Mouse (Mus musculus): ENCODE data around the gene Selenbp1. TPM values are rescaled to one million over a fixed set of nuclear protein-coding genes. Genes with fewer than 3 reads are reported as not detected.

Selenbp1 gene
- polyA plus RNA-seq, 1 experiment from 2014 or later = 12.4 TPM

DNA sequence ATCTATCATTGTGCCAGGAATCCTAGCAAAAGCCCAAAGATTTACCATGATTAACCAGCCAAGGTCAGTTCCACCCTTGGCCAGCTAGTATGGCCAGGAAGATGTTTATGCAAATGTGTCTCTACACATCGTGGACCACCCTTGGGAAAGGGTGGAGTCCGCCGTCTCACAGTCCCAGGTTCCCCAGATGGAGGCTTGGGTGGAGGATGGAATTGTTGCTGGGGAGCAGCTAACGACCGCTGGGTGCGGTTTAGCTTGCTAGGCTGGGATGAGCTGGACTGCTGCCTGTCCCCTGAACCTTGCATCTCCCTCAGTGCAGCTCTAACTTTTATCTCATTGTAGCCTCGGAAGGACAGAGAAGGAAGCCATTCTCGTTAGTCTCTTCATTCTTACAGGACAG lies 27.0 kb downstream of the Selenbp1 start:
- Histone ChIP-seq H3K27me3 (ENCODE audit: control insufficient read depth, insufficient read depth, low read depth, low read length) (no peaks in the 10 kb centered on the region), H3K4me2 (ENCODE audit: low read length) (no peak overlapping the region), H3K9ac (ENCODE audit: low read depth, low read length) (no peak overlapping the region), H3K4me1 (ENCODE audit: control insufficient read depth, insufficient read depth, low read length) (peaks cover 9% of the 10 kb centered on the region), H3K4me3 (ENCODE audit: low read depth, low read length) (no peak overlapping the region), H3K27ac (ENCODE audit: low read length) (no peak overlapping the region), H3K9me3 (replicated peaks; ENCODE audit: control insufficient read depth, low read length, poor library complexity, severe bottlenecking) (no peaks in the 10 kb centered on the region), H3K36me3 (ENCODE audit: control insufficient read depth, insufficient read depth, low read length) (peaks cover 19% of the 10 kb centered on the region)
- WGBS = 43% methylated on average over 8 of the region's 8 CpGs
- ATAC-seq = no peak

DNA sequence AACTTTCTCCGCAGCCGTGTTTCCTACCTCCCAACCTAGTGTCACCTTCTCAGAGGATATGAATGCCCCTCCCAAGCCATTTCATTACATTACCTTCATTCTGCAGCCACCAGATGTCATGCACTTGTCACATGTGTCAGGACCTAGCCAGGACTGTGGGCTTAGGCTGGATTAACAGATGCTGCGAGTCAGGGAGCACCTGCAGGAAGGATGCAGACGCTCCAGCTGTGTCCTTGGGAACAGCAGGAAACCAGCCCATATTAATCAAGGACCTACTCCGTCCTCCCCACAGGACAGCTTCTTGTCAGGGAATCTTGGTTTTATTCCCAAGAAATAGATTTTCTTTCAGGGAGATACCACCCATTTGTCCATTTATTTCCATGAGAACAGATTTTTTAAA lies 27.5 kb downstream of the Selenbp1 start:
- no peak overlapping the region for H3K4me3 ChIP-seq (ENCODE audit: low read depth, low read length)
- WGBS = 45% methylated on average over 5 of the region's 5 CpGs
- H3K9me3 ChIP-seq (replicated peaks; ENCODE audit: control insufficient read depth, low read length, poor library complexity, severe bottlenecking) = no peaks in the 10 kb centered on the region
- H3K4me2 ChIP-seq (ENCODE audit: low read length) = no peak overlapping the region
- peaks cover 4% of the 10 kb centered on the region; the same call in 1 of the 2 replicates for H3K4me1 ChIP-seq (ENCODE audit: control insufficient read depth, insufficient read depth, low read length)
- ATAC-seq = no peak
- no peak overlapping the region for H3K9ac ChIP-seq (ENCODE audit: low read depth, low read length)
- H3K36me3 ChIP-seq (ENCODE audit: control insufficient read depth, insufficient read depth, low read length) = peaks cover 19% of the 10 kb centered on the region
- H3K27ac ChIP-seq (ENCODE audit: low read length) = no peak overlapping the region
- H3K27me3 ChIP-seq (ENCODE audit: control insufficient read depth, insufficient read depth, low read depth, low read length) = no peaks in the 10 kb centered on the region

DNA sequence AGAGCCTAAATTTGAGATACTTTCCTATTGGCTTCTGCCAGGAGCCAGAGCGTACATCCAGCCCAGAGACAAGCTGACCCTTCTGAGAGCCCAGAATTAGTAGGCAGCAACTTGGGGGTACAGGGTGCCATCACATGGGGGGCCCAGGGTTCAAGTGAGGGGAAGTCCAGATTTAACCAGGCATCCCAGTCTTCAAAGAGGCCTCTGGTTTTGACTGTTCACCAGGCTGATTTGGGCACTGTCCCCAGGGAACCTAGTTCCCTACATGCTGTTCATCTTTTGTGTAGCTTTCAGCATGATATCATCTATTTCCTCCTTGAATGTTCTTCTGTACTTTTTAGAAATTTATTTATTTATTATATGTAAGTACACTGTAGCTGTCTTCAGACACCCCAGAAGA lies 32.1 kb downstream of the Selenbp1 start:
- no peak overlapping the region for H3K27ac ChIP-seq (ENCODE audit: low read length)
- WGBS = 97% methylated on average over 1 of the region's 1 CpGs
- ATAC-seq = no peak
- H3K9me3 ChIP-seq (replicated peaks; ENCODE audit: control insufficient read depth, low read length, poor library complexity, severe bottlenecking) = no peaks in the 10 kb centered on the region
- H3K36me3 ChIP-seq (ENCODE audit: control insufficient read depth, insufficient read depth, low read length) = no peaks in the 10 kb centered on the region
- H3K4me2 ChIP-seq (ENCODE audit: low read length) = no peak overlapping the region
- H3K27me3 ChIP-seq (ENCODE audit: control insufficient read depth, insufficient read depth, low read depth, low read length) = no peaks in the 10 kb centered on the region
- H3K4me3 ChIP-seq (ENCODE audit: low read depth, low read length) = no peak overlapping the region
- H3K9ac ChIP-seq (ENCODE audit: low read depth, low read length) = no peak overlapping the region
- H3K4me1 ChIP-seq (ENCODE audit: control insufficient read depth, insufficient read depth, low read length) = no peaks in the 10 kb centered on the region

GRCm38 (mm10) chr3:94965878-94966277 lies 33.0 kb downstream of the Selenbp1 start:
- 75% methylated on average over 1 of the region's 1 CpGs for WGBS
- no peak overlapping the region for H3K4me3 ChIP-seq (ENCODE audit: low read depth, low read length)
- H3K4me1 ChIP-seq (ENCODE audit: control insufficient read depth, insufficient read depth, low read length) = no peaks in the 10 kb centered on the region
- H3K4me2 ChIP-seq (ENCODE audit: low read length) = no peak overlapping the region
- no peaks in the 10 kb centered on the region for H3K27me3 ChIP-seq (ENCODE audit: control insufficient read depth, insufficient read depth, low read depth, low read length)
- no peaks in the 10 kb centered on the region for H3K36me3 ChIP-seq (ENCODE audit: control insufficient read depth, insufficient read depth, low read length)
- ATAC-seq = no peak
- H3K9ac ChIP-seq (ENCODE audit: low read depth, low read length) = no peak overlapping the region
- H3K27ac ChIP-seq (ENCODE audit: low read length) = no peak overlapping the region
- H3K9me3 ChIP-seq (replicated peaks; ENCODE audit: control insufficient read depth, low read length, poor library complexity, severe bottlenecking) = no peaks in the 10 kb centered on the region

GRCm38 (mm10) chr3:94972552-94972951 lies 39.7 kb downstream of the Selenbp1 start:
- ATAC-seq = no peak
- 91% methylated on average over 3 of the region's 3 CpGs for WGBS
- H3K27me3 ChIP-seq (ENCODE audit: control insufficient read depth, insufficient read depth, low read depth, low read length) = no peaks in the 10 kb centered on the region

GRCm38 (mm10) chr3:94973620-94974019 lies 40.8 kb downstream of the Selenbp1 start:
- ATAC-seq = no peak
- WGBS = 84% methylated on average over 5 of the region's 5 CpGs
- peaks cover 14% of the 10 kb centered on the region for H3K4me1 ChIP-seq (ENCODE audit: control insufficient read depth, insufficient read depth, low read length)

More at GRCm38 (mm10) chr3:94972552-94972951, 39.7 kb downstream of the Selenbp1 start:
- no peak overlapping the region for H3K9ac ChIP-seq (ENCODE audit: low read depth, low read length)
- H3K4me3 ChIP-seq (ENCODE audit: low read depth, low read length) = no peak overlapping the region
- H3K36me3 ChIP-seq (ENCODE audit: control insufficient read depth, insufficient read depth, low read length) = no peaks in the 10 kb centered on the region
- no peaks in the 10 kb centered on the region for H3K9me3 ChIP-seq (replicated peaks; ENCODE audit: control insufficient read depth, low read length, poor library complexity, severe bottlenecking)
- H3K4me1 ChIP-seq (ENCODE audit: control insufficient read depth, insufficient read depth, low read length) = peaks cover 14% of the 10 kb centered on the region
- H3K27ac ChIP-seq (ENCODE audit: low read length) = no peak overlapping the region
- no peak overlapping the region for H3K4me2 ChIP-seq (ENCODE audit: low read length)

DNA sequence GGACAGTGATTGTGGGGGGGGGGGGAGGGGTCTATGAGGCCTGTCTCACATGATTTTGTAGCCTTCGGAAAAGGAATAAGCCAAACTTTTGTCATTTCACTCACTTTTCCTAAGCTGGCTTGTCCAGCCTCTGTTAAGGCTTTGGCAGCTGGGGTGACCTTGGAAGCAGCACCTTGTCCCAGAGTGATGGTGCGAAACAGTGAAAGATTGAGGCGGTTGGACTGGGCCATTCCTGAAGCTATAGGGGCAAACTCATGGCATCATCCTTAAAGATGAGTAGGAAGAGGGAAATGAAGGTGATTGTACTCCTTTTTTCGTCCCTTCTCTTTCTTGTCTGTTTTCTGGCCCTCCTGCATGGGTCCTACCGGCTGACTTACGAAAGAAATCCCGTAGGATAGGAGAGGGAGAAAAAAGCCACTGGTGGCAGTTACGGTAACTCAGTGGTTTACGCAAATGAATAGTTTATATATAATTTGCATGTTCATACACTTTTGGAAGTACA lies 41.2 kb downstream of the Selenbp1 start:
- H3K4me3 ChIP-seq (ENCODE audit: low read depth, low read length) = peak overlapping the region; percentile 75
- H3K27me3 ChIP-seq (ENCODE audit: control insufficient read depth, insufficient read depth, low read depth, low read length) = no peaks in the 10 kb centered on the region
- ATAC-seq = peak; percentile 44
- WGBS = 14% methylated on average over 9 of the region's 9 CpGs
- peak overlapping the region; percentile 61 for H3K9ac ChIP-seq (ENCODE audit: low read depth, low read length)
- no peaks in the 10 kb centered on the region for H3K36me3 ChIP-seq (ENCODE audit: control insufficient read depth, insufficient read depth, low read length)
- H3K9me3 ChIP-seq (replicated peaks; ENCODE audit: control insufficient read depth, low read length, poor library complexity, severe bottlenecking) = no peaks in the 10 kb centered on the region
- 0 out of 2 replicates have a peak overlapping the region, but pooled peaks have one; percentile 48 for H3K27ac ChIP-seq (ENCODE audit: low read length)
- H3K4me2 ChIP-seq (ENCODE audit: low read length) = peak overlapping the region; percentile 54
- peaks cover 14% of the 10 kb centered on the region for H3K4me1 ChIP-seq (ENCODE audit: control insufficient read depth, insufficient read depth, low read length)

More at GRCm38 (mm10) chr3:94973620-94974019, 40.8 kb downstream of the Selenbp1 start:
- Histone ChIP-seq H3K27me3 (ENCODE audit: control insufficient read depth, insufficient read depth, low read depth, low read length) (no peaks in the 10 kb centered on the region), H3K36me3 (ENCODE audit: control insufficient read depth, insufficient read depth, low read length) (no peaks in the 10 kb centered on the region), H3K4me3 (ENCODE audit: low read depth, low read length) (no peak overlapping the region), H3K9ac (ENCODE audit: low read depth, low read length) (no peak overlapping the region), H3K9me3 (replicated peaks; ENCODE audit: control insufficient read depth, low read length, poor library complexity, severe bottlenecking) (no peaks in the 10 kb centered on the region), H3K4me2 (ENCODE audit: low read length) (peak overlapping the region; percentile 54), H3K27ac (ENCODE audit: low read length) (no peak overlapping the region)

GRCm38 (mm10) chr3:94974528-94975422 lies 41.9 kb downstream of the Selenbp1 start, which contains the start of gene Pi4kb:
Gene Pi4kb, plus strand, starts transcription at chr3:94974731.
- peak; percentile 95 for ATAC-seq
- Histone ChIP-seq H3K9ac (ENCODE audit: low read depth, low read length) (peak within 1 kb of the TSS; percentile 89), H3K4me1 (ENCODE audit: control insufficient read depth, insufficient read depth, low read length) (peaks cover 14% of the 10 kb centered on the region), H3K4me2 (ENCODE audit: low read length) (peak within 1 kb of the TSS; percentile 54), H3K27me3 (ENCODE audit: control insufficient read depth, insufficient read depth, low read depth, low read length) (no peaks in the 10 kb centered on the region), H3K9me3 (replicated peaks; ENCODE audit: control insufficient read depth, low read length, poor library complexity, severe bottlenecking) (no peaks in the 10 kb centered on the region), H3K4me3 (ENCODE audit: low read depth, low read length) (peak within 1 kb of the TSS; percentile 75), H3K27ac (ENCODE audit: low read length) (peak within 1 kb of the TSS; percentile 91), H3K36me3 (ENCODE audit: control insufficient read depth, insufficient read depth, low read length) (no peaks in the 10 kb centered on the region)
- WGBS = under 1% methylated on average over 52 of the region's 57 CpGs

GRCm38 (mm10) chr3:94984312-94984711 lies 51.5 kb downstream of the Selenbp1 start:
- Histone ChIP-seq H3K4me3 (ENCODE audit: low read depth, low read length) (no peak overlapping the region), H3K27me3 (ENCODE audit: control insufficient read depth, insufficient read depth, low read depth, low read length) (no peaks in the 10 kb centered on the region), H3K36me3 (ENCODE audit: control insufficient read depth, insufficient read depth, low read length) (peaks cover 4% of the 10 kb centered on the region; the same call in 1 of the 2 replicates), H3K4me1 (ENCODE audit: control insufficient read depth, insufficient read depth, low read length) (no peaks in the 10 kb centered on the region), H3K9me3 (replicated peaks; ENCODE audit: control insufficient read depth, low read length, poor library complexity, severe bottlenecking) (no peaks in the 10 kb centered on the region), H3K27ac (ENCODE audit: low read length) (no peak overlapping the region), H3K4me2 (ENCODE audit: low read length) (no peak overlapping the region), H3K9ac (ENCODE audit: low read depth, low read length) (no peak overlapping the region)
- WGBS = 92% methylated on average over 11 of the region's 11 CpGs
- ATAC-seq = no peak
